Mouse (Mus musculus): ENCODE measurements around the gene Ddx50. TPM values are rescaled to one million over a fixed set of nuclear protein-coding genes. Genes with fewer than 3 reads are reported as not detected.
"Not testable (repeated sequence)": the region's sequence is repeated elsewhere in the genome, so short reads cannot be mapped to it uniquely, and the experiment has no call there.

The Ddx50 gene
- polyA plus RNA-seq, 1 experiment from 2014 or later, result 134 TPM

DNA sequence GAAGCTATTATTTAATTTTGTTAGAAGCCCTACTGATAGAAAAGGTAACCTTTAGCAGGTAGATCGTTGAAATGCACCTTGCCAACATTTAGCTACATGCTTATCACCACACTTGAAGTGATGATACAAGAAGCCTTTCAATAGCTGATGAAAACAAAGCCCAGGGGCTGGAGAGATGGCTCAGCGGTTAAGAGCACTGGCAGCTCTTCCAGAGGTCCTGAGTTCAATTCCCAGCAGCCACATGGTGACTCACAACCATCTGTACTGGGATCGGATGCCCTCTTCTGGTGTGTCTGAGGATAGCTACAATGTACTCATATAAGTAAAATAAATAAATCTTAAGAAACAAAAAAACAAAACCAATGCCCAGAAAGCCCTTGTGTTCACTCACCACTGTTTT lies 46.9 kb downstream of the Ddx50 start:
- WGBS, result 87% methylated on average over 3 of the region's 3 CpGs
- Histone ChIP-seq H3K36me3 (ENCODE audit: control insufficient read depth, insufficient read depth, low read length) (no peaks in the 10 kb centered on the region), H3K4me1 (replicated peaks; ENCODE audit: control insufficient read depth, insufficient read depth, low read length) (0 out of 2 replicates have a peak, but pooled peaks cover 5% of the 10 kb centered on the region), H3K27me3 (ENCODE audit: control insufficient read depth, insufficient read depth, low read length) (no peaks in the 10 kb centered on the region), H3K9ac (ENCODE audit: low read length) (no peak overlapping the region), H3K4me2 (ENCODE audit: low read depth, low read length, severe bottlenecking) (no peak overlapping the region), H3K27ac (ENCODE audit: low read depth, low read length) (no peak overlapping the region), H3K4me3 (ENCODE audit: low read depth, low read length) (no peak overlapping the region), H3K9me3 (ENCODE audit: control insufficient read depth, low read length) (no peaks in the 10 kb centered on the region)
- DNase-seq (ENCODE audit: low spot score) (no peak), ATAC-seq (replicated peaks; ENCODE audit: low FRiP score) (no peak)

- Histone ChIP-seq H3K4me1 (replicated peaks; ENCODE audit: control insufficient read depth, insufficient read depth, low read length) (0 out of 2 replicates have a peak, but pooled peaks cover 5% of the 10 kb centered on the region), H3K4me2 (ENCODE audit: low read depth, low read length, severe bottlenecking) (0 out of 2 replicates have a peak overlapping the region, but pooled peaks have one; percentile 97), H3K27ac (ENCODE audit: low read depth, low read length) (no peak overlapping the region), H3K9me3 (ENCODE audit: control insufficient read depth, low read length) (no peaks in the 10 kb centered on the region), H3K36me3 (ENCODE audit: control insufficient read depth, insufficient read depth, low read length) (no peaks in the 10 kb centered on the region; the same call in 1 of the 2 replicates), H3K27me3 (ENCODE audit: control insufficient read depth, insufficient read depth, low read length) (no peaks in the 10 kb centered on the region), H3K9ac (ENCODE audit: low read length) (no peak overlapping the region), H3K4me3 (ENCODE audit: low read depth, low read length) (no peak overlapping the region)
- ATAC-seq (replicated peaks; ENCODE audit: low FRiP score) (no peak), DNase-seq (ENCODE audit: low spot score) (no peak)
- 87% methylated on average over 12 of the region's 12 CpGs for WGBS
Measured at GRCm38 (mm10) chr10:62603233-62604030, 47.6 kb downstream of the Ddx50 start.

GRCm38 (mm10) chr10:62602177-62603040 lies 48.6 kb downstream of the Ddx50 start, which contains the start of gene Ddx21:
Gene Ddx21 (minus strand): TSS chr10:62602281.
- 0 out of 2 replicates have a peak within 1 kb of the TSS, but pooled peaks have one; percentile 41 for H3K27ac ChIP-seq (ENCODE audit: low read depth, low read length)
- peak within 1 kb of the TSS; percentile 90 for H3K4me3 ChIP-seq (ENCODE audit: low read depth, low read length)
- WGBS, result 6% methylated on average over 53 of the region's 53 CpGs
- H3K27me3 ChIP-seq (ENCODE audit: control insufficient read depth, insufficient read depth, low read length), result no peaks in the 10 kb centered on the region
- DNase-seq (ENCODE audit: low spot score), result peak; percentile 94
- no peaks in the 10 kb centered on the region for H3K9me3 ChIP-seq (ENCODE audit: control insufficient read depth, low read length)
- peaks cover 2% of the 10 kb centered on the region; the same call in 1 of the 2 replicates for H3K36me3 ChIP-seq (ENCODE audit: control insufficient read depth, insufficient read depth, low read length)
- H3K4me1 ChIP-seq (replicated peaks; ENCODE audit: control insufficient read depth, insufficient read depth, low read length), result 0 out of 2 replicates have a peak, but pooled peaks cover 5% of the 10 kb centered on the region
- peak; percentile 98 for ATAC-seq (replicated peaks; ENCODE audit: low FRiP score)
- peak within 1 kb of the TSS; percentile 97 for H3K4me2 ChIP-seq (ENCODE audit: low read depth, low read length, severe bottlenecking)
- H3K9ac ChIP-seq (ENCODE audit: low read length), result peak within 1 kb of the TSS; percentile 80

DNA sequence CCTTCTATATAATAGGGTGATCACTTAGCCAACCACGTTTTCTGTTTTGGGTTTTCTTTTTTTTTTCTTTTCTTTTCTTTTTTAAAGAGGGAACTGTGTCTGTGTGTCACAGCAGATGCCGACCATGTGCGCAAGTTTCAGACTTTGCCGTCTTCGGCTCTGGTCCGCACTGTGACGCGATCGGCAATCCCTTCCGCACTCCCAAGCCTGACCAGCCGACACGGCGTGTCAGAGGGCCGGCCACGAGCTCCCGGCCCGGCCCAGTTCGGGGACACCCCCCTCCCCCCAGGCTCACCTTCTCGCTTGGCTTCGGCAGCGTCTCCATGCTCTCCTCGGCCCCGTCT lies 49.2 kb downstream of the Ddx50 start:
- Histone ChIP-seq H3K4me3 (ENCODE audit: low read depth, low read length) (peak overlapping the region; percentile 90), H3K4me2 (ENCODE audit: low read depth, low read length, severe bottlenecking) (peak overlapping the region; percentile 97), H3K36me3 (ENCODE audit: control insufficient read depth, insufficient read depth, low read length) (peaks cover 2% of the 10 kb centered on the region; the same call in 1 of the 2 replicates), H3K9me3 (ENCODE audit: control insufficient read depth, low read length) (no peaks in the 10 kb centered on the region), H3K4me1 (replicated peaks; ENCODE audit: control insufficient read depth, insufficient read depth, low read length) (0 out of 2 replicates have a peak, but pooled peaks cover 5% of the 10 kb centered on the region), H3K9ac (ENCODE audit: low read length) (peak overlapping the region; percentile 80), H3K27me3 (ENCODE audit: control insufficient read depth, insufficient read depth, low read length) (no peaks in the 10 kb centered on the region), H3K27ac (ENCODE audit: low read depth, low read length) (0 out of 2 replicates have a peak overlapping the region, but pooled peaks have one; percentile 41)
- 0% methylated on average over 23 of the region's 23 CpGs for WGBS
- ATAC-seq (replicated peaks; ENCODE audit: low FRiP score), result peak; percentile 82
- no peak for DNase-seq (ENCODE audit: low spot score)

DNA sequence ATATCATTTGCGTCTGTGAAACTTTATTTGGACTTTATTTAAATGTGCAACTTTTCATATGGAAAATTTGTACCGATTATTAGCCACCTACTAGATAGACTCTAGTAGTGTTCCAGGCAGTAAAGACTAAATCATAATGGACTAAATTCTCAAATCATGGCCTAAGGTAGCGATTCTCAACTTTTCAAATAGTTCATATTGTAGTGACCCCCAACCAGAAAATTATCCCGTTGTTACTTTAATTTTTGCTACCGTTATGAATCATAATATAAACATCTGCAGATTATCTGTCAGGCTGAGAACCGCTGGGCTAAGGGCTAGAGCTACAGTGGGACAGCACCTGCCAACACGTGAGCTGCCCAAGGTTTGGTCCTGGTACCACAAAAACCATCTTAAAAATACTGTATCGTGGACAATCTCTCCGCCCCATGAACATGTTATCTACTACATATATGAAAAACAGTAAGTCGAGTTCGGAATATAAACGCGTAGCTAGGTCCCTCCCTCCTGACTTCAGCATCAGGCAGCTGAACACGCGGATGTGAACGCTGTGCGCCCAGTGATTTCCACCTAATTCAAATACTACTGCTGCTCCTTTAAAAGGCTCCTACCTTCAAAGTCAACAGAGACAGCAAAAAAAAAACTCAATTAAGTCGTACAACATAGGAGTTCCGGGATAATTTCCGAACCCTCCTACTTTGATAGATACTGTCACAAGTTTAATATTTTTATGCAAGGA lies 49.8 kb downstream of the Ddx50 start:
- Histone ChIP-seq H3K9me3 (ENCODE audit: control insufficient read depth, low read length) (no peaks in the 10 kb centered on the region), H3K4me3 (ENCODE audit: low read depth, low read length) (peak overlapping the region; percentile 90), H3K27ac (ENCODE audit: low read depth, low read length) (no peak overlapping the region), H3K4me2 (ENCODE audit: low read depth, low read length, severe bottlenecking) (peak overlapping the region; percentile 97), H3K27me3 (ENCODE audit: control insufficient read depth, insufficient read depth, low read length) (no peaks in the 10 kb centered on the region), H3K36me3 (ENCODE audit: control insufficient read depth, insufficient read depth, low read length) (peaks cover 2% of the 10 kb centered on the region; the same call in 1 of the 2 replicates), H3K9ac (ENCODE audit: low read length) (peak overlapping the region; percentile 80), H3K4me1 (replicated peaks; ENCODE audit: control insufficient read depth, insufficient read depth, low read length) (0 out of 2 replicates have a peak, but pooled peaks cover 5% of the 10 kb centered on the region)
- DNase-seq (ENCODE audit: low spot score) (no peak), ATAC-seq (replicated peaks; ENCODE audit: low FRiP score) (no peak)
- WGBS, result 14% methylated on average over 20 of the region's 20 CpGs

DNA sequence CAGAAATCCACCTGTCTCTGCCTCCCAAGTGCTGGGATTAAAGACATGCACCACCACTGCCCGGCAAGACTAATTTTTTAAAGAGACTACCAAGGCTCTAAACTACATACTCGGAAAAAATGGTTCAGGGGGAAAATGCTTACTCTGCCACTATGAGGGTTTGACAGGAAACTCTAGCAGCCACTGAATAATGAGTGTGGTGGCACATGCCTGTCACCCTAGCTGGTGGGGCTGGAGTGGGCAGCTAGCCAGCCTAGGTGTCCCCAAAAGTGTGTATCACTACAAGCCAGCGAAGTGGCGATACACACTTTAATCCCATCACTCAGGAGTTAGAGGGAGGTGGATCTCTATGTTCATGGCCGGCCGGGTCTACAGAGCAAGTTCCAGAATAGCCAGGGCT lies 51.0 kb downstream of the Ddx50 start:
- H3K4me2 ChIP-seq (ENCODE audit: low read depth, low read length, severe bottlenecking), result no peak overlapping the region
- H3K9ac ChIP-seq (ENCODE audit: low read length), result no peak overlapping the region
- peaks cover 2% of the 10 kb centered on the region; the same call in 1 of the 2 replicates for H3K36me3 ChIP-seq (ENCODE audit: control insufficient read depth, insufficient read depth, low read length)
- H3K27ac ChIP-seq (ENCODE audit: low read depth, low read length), result no peak overlapping the region
- DNase-seq (ENCODE audit: low spot score) (no peak), ATAC-seq (replicated peaks; ENCODE audit: low FRiP score) (no peak)
- 89% methylated on average over 6 of the region's 6 CpGs for WGBS
- no peaks in the 10 kb centered on the region for H3K27me3 ChIP-seq (ENCODE audit: control insufficient read depth, insufficient read depth, low read length)
- 0 out of 2 replicates have a peak, but pooled peaks cover 5% of the 10 kb centered on the region for H3K4me1 ChIP-seq (replicated peaks; ENCODE audit: control insufficient read depth, insufficient read depth, low read length)
- no peaks in the 10 kb centered on the region for H3K9me3 ChIP-seq (ENCODE audit: control insufficient read depth, low read length)
- H3K4me3 ChIP-seq (ENCODE audit: low read depth, low read length), result no peak overlapping the region

GRCm38 (mm10) chr10:62599311-62599710 lies 51.7 kb downstream of the Ddx50 start:
- not testable (repeated sequence) for H3K4me3 ChIP-seq (ENCODE audit: low read depth, low read length); ATAC-seq (replicated peaks; ENCODE audit: low FRiP score); H3K9me3 ChIP-seq (ENCODE audit: control insufficient read depth, low read length); H3K9ac ChIP-seq (ENCODE audit: low read length); H3K27me3 ChIP-seq (ENCODE audit: control insufficient read depth, insufficient read depth, low read length); H3K27ac ChIP-seq (ENCODE audit: low read depth, low read length); DNase-seq (ENCODE audit: low spot score); H3K4me2 ChIP-seq (ENCODE audit: low read depth, low read length, severe bottlenecking); H3K4me1 ChIP-seq (replicated peaks; ENCODE audit: control insufficient read depth, insufficient read depth, low read length); H3K36me3 ChIP-seq (ENCODE audit: control insufficient read depth, insufficient read depth, low read length)
- 83% methylated on average over 3 of the region's 3 CpGs for WGBS

DNA sequence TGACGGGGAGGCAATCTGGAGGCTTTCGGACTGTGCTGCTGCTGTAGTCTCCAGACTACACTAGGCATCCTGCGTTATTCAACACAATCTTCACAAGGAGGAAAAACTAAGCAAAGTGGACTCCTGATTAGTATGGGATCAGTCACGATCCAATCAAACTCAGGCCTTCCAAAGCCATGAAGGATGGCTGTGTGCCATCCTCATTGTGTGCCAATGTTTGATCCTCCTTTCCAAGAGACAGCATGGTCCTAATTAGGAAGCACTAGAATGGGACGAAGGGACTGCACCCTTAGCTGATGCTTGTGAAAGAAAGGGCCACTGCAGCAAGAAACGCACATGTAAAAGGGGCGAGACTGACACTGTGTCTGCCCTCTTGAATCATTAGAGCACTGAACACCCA lies 58.5 kb downstream of the Ddx50 start:
- WGBS, result 92% methylated on average over 7 of the region's 7 CpGs
- no peak overlapping the region for H3K4me3 ChIP-seq (ENCODE audit: low read depth, low read length)
- H3K4me1 ChIP-seq (replicated peaks; ENCODE audit: control insufficient read depth, insufficient read depth, low read length), result no peaks in the 10 kb centered on the region
- no peak for DNase-seq (ENCODE audit: low spot score)
- H3K9ac ChIP-seq (ENCODE audit: low read length), result no peak overlapping the region
- H3K4me2 ChIP-seq (ENCODE audit: low read depth, low read length, severe bottlenecking), result no peak overlapping the region
- no peaks in the 10 kb centered on the region for H3K27me3 ChIP-seq (ENCODE audit: control insufficient read depth, insufficient read depth, low read length)
- ATAC-seq (replicated peaks; ENCODE audit: low FRiP score), result no peak
- H3K36me3 ChIP-seq (ENCODE audit: control insufficient read depth, insufficient read depth, low read length), result peaks cover 17% of the 10 kb centered on the region
- no peak overlapping the region for H3K27ac ChIP-seq (ENCODE audit: low read depth, low read length)
- H3K9me3 ChIP-seq (ENCODE audit: control insufficient read depth, low read length), result no peaks in the 10 kb centered on the region
